Mouse (Mus musculus) cortical plate, adult 2 months (tissue): Measurements from ENCODE around the gene Pbx2. TPM values are rescaled to one million over a fixed set of nuclear protein-coding genes. Genes with fewer than 3 reads are reported as not detected.

Experiments used
- H3K27ac ChIP-seq: fragments of 200-500 bp; 2 replicates; pipeline ENCODE4 v1.5.1; 2012; ENCODE audit warnings: low read length, control low read depth, inconsistent platforms; ENCODE audit not compliant: insufficient read depth
- H3K4me1 ChIP-seq: fragments of 200-500 bp; 2 replicates; pipeline ENCODE4 v1.6.1; 2011; ENCODE audit warnings: low read length; ENCODE audit not compliant: control insufficient read depth, insufficient read depth
- H3K4me3 ChIP-seq: fragments of 200-500 bp; 2 replicates; pipeline ENCODE4 v1.5.1; 2011; ENCODE audit warnings: mild to moderate bottlenecking, low read length, control low read depth; ENCODE audit not compliant: insufficient read depth
- CTCF ChIP-seq: fragments of 200-500 bp; IDR thresholded peaks from 2 replicates; pipeline ENCODE4 v1.5.1; 2011; ENCODE audit warnings: mild to moderate bottlenecking, control low read depth, low read length; ENCODE audit not compliant: insufficient read depth; ENCODE audit errors: extremely low read depth
- POLR2A ChIP-seq: fragments of 200-500 bp; IDR thresholded peaks from 2 replicates; pipeline ENCODE4 v1.6.1; 2011; ENCODE audit warnings: mild to moderate bottlenecking, low read length, control low read depth; ENCODE audit not compliant: insufficient read depth; ENCODE audit errors: extremely low read depth
- polyA plus RNA-seq: library from polyadenylated mRNA; depleted of rRNA; stranded (reverse); fragments of >200 nt; gene quantifications from 2 replicates; pipeline ENCODE4 v1.2.3, GENCODE M21; 2012

The Pbx2 gene
- polyA plus RNA-seq, 1 experiment = 66.2 TPM

DNA sequence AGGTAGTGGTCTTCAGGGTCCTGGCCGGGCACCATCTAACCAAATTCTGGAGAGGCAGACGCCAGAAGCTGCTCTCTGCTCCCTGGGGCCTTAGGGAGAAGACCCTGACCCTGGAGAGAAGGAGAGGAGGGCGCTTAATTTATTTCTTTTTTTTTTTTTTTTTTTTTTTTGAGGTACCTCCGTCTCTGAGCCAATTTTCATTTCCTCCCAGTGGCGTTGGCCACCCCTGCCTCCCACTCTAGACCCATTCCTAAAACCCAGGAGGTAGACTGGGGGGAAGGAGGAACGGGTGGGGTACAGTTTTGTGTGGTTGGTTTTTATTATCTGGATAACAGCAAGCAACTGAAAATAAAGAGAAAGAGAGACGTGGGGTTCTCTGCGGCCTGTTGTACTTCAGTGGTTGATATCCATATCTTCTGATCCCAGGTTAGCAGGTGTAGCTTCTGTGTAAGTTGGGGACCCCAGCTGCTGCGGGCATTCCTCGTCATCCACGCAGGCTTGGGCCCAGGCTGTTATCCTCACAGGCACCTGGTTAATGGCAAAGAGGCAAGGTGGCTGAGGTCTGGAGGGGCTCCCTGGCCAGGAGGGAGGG is 22.1 kb downstream of the Pbx2 start:
- Histone ChIP-seq H3K27ac (no peak overlapping the region), H3K4me1 (peaks cover 5% of the 10 kb centered on the region), H3K4me3 (no peak overlapping the region)
- TF ChIP-seq CTCF (no peak), POLR2A (no peak)

DNA sequence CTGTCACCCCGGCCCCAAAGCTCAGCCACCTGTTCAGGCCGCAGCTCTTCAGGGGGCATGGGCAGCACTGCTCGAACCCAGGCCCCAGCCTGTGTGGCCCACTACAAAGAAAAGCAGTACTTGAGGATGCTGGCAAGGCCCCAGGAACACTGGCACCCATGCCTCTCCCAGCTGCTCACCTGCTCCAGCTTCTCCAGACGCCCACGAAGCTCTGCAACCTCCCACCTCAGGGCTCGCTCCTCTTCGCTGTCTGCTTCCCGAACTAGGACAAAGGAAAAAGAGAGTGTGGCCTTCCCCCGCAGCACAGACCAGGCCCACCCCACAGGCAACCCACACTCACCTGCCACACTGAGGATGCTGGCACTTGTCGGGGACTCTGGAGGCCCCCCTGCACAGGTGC is 22.8 kb downstream of the Pbx2 start:
- no peak for TF ChIP-seq CTCF
- 0 out of 2 replicates have a peak, but pooled peaks have one; percentile 18 for TF ChIP-seq POLR2A
- Histone ChIP-seq H3K4me1 (peaks cover 4% of the 10 kb centered on the region), H3K27ac (peak overlapping the region; percentile 27; the same call in 1 of the 2 replicates), H3K4me3 (no peak overlapping the region)

DNA sequence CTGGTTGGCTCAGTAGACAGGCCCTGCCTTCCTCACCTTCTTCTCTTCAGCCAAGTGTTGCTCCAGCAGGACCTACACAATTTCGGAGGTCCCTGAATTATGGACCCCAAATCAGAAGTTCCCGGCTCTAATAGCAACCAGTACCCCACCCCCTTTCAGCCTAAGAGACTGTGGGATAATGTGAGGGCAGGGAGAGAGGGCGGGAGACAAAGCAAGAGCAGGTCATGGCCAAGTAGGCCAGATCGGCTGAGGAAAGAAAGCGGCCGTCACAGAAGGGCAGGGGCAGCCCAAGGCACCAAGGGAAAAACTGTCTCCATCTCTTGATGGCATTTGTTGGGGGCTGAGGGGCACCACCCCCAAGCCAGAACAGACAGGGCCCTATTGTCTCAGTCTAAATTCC is 24.8 kb downstream of the Pbx2 start, which contains the start of gene Egfl8:
Egfl8 (minus strand) TSS at position 101 of the 400 bp plus-strand sequence.
- Histone ChIP-seq H3K4me1 (peaks cover 3% of the 10 kb centered on the region), H3K27ac (0 out of 2 replicates have a peak within 1 kb of the TSS, but pooled peaks have one; percentile 35), H3K4me3 (no peak within 1 kb of the TSS)
- TF ChIP-seq POLR2A = no peak
- no peak for TF ChIP-seq CTCF

DNA sequence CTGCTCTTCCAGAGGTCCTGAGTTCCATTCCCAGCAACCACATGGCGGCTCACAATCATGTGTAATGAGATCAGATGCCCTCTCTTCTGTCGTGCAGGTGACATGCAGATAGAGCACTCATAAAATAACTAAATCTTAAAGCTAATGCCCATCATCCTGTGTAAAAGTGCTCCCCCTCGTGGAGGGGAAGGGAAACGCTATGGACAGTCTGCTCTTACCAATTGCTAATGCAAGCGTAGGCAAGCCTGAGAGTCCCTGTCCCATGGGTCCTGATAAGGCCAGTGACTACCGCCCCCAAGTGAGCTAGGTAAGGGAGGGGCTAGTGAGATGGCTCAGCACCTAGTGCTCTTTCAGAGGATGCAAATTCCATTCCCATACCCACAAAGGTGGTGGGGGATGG is 27.9 kb downstream of the Pbx2 start:
- no peak overlapping the region for H3K4me3 ChIP-seq
- no peaks in the 10 kb centered on the region for H3K4me1 ChIP-seq
- no peak overlapping the region for H3K27ac ChIP-seq
- TF ChIP-seq CTCF (peak; percentile 88), POLR2A (no peak)

DNA sequence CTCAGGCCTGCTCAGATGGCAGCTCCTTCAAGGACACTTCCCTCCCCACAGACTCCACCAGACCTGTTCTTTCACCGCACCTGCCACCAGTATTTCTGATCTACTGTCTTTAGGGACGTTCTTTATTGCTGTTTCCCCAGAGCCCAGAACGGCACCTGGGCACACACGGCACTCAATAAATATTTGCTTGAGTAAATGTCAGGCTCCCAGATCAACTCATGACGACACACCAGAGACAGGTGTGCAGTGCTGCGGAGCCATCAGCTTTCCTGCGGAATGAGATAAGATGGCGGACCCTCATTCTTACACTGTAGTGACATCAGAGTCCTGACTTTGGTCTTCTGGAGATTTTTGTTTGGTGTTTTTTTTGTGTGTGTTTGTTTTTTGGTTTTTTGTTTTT is 29.9 kb downstream of the Pbx2 start:
- Histone ChIP-seq H3K4me1 (no peaks in the 10 kb centered on the region), H3K4me3 (no peak overlapping the region), H3K27ac (no peak overlapping the region)
- TF ChIP-seq POLR2A (no peak), CTCF (no peak)

DNA sequence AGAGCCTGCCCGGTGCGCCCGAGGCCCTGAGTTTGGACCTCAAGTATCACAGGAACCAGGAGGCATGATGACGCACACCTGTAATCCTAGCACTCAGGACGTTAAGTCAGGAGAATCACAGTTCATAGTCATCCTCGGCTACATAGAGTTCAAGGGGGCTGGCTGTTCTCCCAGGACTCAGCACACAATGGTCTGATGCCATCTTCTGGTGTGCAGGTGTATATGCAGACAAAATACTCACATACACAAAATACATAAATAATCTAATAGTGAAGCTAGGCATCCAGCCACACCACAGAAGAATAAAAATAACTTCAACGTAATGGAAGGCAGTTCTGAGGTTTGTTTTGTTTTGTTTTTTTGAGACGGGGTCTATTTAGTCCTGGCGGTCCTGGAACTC is 32.1 kb downstream of the Pbx2 start:
- Histone ChIP-seq H3K27ac (no peak overlapping the region), H3K4me1 (no peaks in the 10 kb centered on the region; the same call in 1 of the 2 replicates), H3K4me3 (no peak overlapping the region)
- no peak for TF ChIP-seq POLR2A
- 0 out of 2 replicates have a peak, but pooled peaks have one; percentile 17 for TF ChIP-seq CTCF

DNA sequence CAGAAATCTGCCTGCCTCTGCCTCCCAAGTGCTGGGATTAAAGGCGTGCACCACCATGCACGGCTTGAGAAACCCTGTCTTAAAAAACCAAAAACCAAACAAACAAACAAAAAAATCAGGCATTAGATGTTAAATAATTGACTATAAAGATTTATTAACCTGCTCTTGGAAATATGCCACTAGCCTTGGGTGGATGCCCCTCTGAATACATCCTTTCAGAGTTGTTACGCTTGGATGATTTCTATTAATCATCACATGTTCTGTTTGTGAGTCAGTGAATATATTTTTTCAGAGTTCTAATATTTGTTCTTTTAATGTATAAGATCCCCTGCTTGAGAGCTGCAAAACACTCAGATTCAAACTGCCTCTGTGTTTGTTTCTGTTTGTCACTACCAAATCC is 33.9 kb downstream of the Pbx2 start:
- Histone ChIP-seq H3K4me1 (peaks cover 5% of the 10 kb centered on the region; the same call in 1 of the 2 replicates), H3K4me3 (no peak overlapping the region), H3K27ac (no peak overlapping the region)
- no peak for TF ChIP-seq POLR2A
- no peak for TF ChIP-seq CTCF

DNA sequence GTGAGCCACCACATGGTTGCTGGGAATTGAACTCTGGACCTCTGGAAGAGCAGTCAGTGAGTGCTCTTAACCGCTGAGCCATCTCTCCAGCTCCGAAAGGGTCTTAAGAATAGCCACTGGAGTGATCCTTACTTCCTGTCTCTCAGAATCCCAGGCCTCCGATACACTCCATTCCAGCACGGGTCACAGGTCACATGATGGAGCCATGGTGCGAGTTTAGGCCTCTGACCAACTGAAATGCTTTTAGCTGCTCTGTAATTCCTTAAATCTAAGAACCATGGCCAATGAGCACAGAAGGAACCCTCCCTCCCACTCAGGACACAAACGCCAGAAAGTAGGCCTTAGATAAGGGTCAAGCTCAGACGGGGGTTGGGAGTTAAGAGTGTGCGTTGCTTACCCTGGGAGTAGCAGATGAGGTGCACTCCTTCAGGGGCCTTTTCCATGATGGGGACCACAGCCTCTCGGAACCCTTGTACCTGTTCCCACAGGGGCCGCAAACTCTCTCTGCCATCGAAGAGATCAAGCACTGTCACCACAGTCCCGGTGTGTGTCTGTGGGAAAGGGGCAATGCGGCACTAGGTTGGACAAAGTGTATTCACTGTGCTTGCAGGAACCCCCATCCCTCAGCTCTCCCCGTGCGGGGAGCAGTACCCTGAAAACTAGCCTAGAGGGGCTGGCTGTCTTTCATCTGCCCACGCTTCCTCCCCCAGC is 35.2 kb downstream of the Pbx2 start:
- TF ChIP-seq POLR2A (no peak), CTCF (no peak)
- peaks cover 5% of the 10 kb centered on the region; the same call in 1 of the 2 replicates for H3K4me1 ChIP-seq

DNA sequence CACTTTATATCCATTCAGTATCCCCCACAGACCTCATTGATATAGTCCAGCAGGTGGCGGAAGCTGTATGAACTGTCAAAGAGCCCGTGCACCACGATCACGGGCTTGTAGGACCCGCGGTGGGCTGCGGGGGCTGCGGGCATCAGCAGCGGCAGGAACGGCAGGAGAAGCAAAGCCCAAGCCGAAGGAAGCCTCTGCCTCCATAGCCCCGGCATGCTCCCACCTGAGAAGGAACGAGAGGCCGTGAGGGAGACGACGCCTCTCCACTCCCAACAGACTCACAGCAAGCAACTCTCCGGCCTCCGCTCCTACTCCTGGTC is 35.7 kb downstream of the Pbx2 start:
- H3K4me1 ChIP-seq = peaks cover 5% of the 10 kb centered on the region; the same call in 1 of the 2 replicates
- H3K4me3 ChIP-seq = peak overlapping the region; percentile 75

More for the DNA sequence above, 35.2 kb downstream of the Pbx2 start:
- Histone ChIP-seq H3K4me3 (peak overlapping the region; percentile 75), H3K27ac (0 out of 2 replicates have a peak overlapping the region, but pooled peaks have one; percentile 55)

More for the DNA sequence above, 35.7 kb downstream of the Pbx2 start:
- peak; percentile 38 for TF ChIP-seq CTCF
- no peak for TF ChIP-seq POLR2A
- peak overlapping the region; percentile 55 for H3K27ac ChIP-seq
